Mouse (Mus musculus): ENCODE measurements at regions not wholly inside any gene's neighbourhood (a gene's known extent, or its start where the extent isn't known, plus 50 kb on each side); places are given as distances from the start of the nearest gene placed in this dataset.

GRCm38 (mm10) chr5:64602996-64603755 lies 200.0 kb upstream of the Klf3 start:
- DNase-seq (ENCODE audit: low spot score in 2 of 2), result no peak

- no peak for DNase-seq (ENCODE audit: low spot score in 2 of 2)
Observed at GRCm38 (mm10) chr5:64605171-64605570, 198.0 kb upstream of the Klf3 start.

GRCm38 (mm10) chr5:64605991-64606390 lies 197.2 kb upstream of the Klf3 start:
- DNase-seq (ENCODE audit: low spot score in 2 of 2), result no peak

GRCm38 (mm10) chr5:64609378-64610087 lies 193.7 kb upstream of the Klf3 start:
- no peak for DNase-seq (ENCODE audit: low spot score in 2 of 2)

- no peak for DNase-seq (ENCODE audit: low spot score in 2 of 2)
Observed at GRCm38 (mm10) chr5:64610146-64610545, 193.0 kb upstream of the Klf3 start.

- no peak for DNase-seq (ENCODE audit: low spot score in 2 of 2)
Observed at GRCm38 (mm10) chr5:64610562-64611405, 192.4 kb upstream of the Klf3 start.

GRCm38 (mm10) chr5:64612017-64612416 lies 191.2 kb upstream of the Klf3 start:
- DNase-seq (ENCODE audit: low spot score in 2 of 2), result no peak

- no peak for DNase-seq (ENCODE audit: low spot score in 2 of 2)
Observed at GRCm38 (mm10) chr5:64613696-64614095, 189.5 kb upstream of the Klf3 start.

- no peak for DNase-seq (ENCODE audit: low spot score in 2 of 2)
Observed at GRCm38 (mm10) chr5:64618126-64618525, 185.1 kb upstream of the Klf3 start.

GRCm38 (mm10) chr5:64619752-64620151 lies 183.4 kb upstream of the Klf3 start:
- DNase-seq (ENCODE audit: low spot score in 2 of 2), result no peak

GRCm38 (mm10) chr5:64620726-64621125 lies 182.5 kb upstream of the Klf3 start:
- no peak for DNase-seq (ENCODE audit: low spot score in 2 of 2)

GRCm38 (mm10) chr5:64621386-64621785 lies 181.8 kb upstream of the Klf3 start:
- no peak for DNase-seq (ENCODE audit: low spot score in 2 of 2)

GRCm38 (mm10) chr5:64623653-64624052 lies 179.5 kb upstream of the Klf3 start:
- DNase-seq (ENCODE audit: low spot score in 2 of 2), result no peak

- no peak for DNase-seq (ENCODE audit: low spot score in 2 of 2)
Observed at GRCm38 (mm10) chr5:64624205-64624604, 179.0 kb upstream of the Klf3 start.

- no peak for DNase-seq (ENCODE audit: low spot score in 2 of 2)
Observed at GRCm38 (mm10) chr5:64625421-64625820, 177.8 kb upstream of the Klf3 start.

- no peak for DNase-seq (ENCODE audit: low spot score in 2 of 2)
Observed at GRCm38 (mm10) chr5:64625841-64626298, 177.3 kb upstream of the Klf3 start.

GRCm38 (mm10) chr5:64626351-64626750 lies 176.8 kb upstream of the Klf3 start:
- no peak for DNase-seq (ENCODE audit: low spot score in 2 of 2)

- no peak for DNase-seq (ENCODE audit: low spot score in 2 of 2)
Observed at GRCm38 (mm10) chr5:64630582-64630981, 172.6 kb upstream of the Klf3 start.

- no peak for DNase-seq (ENCODE audit: low spot score in 2 of 2)
Observed at GRCm38 (mm10) chr5:64632171-64632570, 171.0 kb upstream of the Klf3 start.

GRCm38 (mm10) chr5:64634008-64634407 lies 169.2 kb upstream of the Klf3 start:
- DNase-seq (ENCODE audit: low spot score in 2 of 2), result no peak

GRCm38 (mm10) chr5:64634721-64635120 lies 168.5 kb upstream of the Klf3 start:
- no peak for DNase-seq (ENCODE audit: low spot score in 2 of 2)

GRCm38 (mm10) chr5:64636301-64636700 lies 166.9 kb upstream of the Klf3 start:
- DNase-seq (ENCODE audit: low spot score in 2 of 2), result no peak
